Mouse (Mus musculus) liver, adult 2 months (tissue): ENCODE data around the gene Ccer2. TPM values are rescaled to one million over a fixed set of nuclear protein-coding genes. Genes with fewer than 3 reads are reported as not detected.

Experiments used
- DNase-seq: peaks from one replicate; pipeline ENCODE4 v3.0.0-alpha.2; 2011; ENCODE audit warnings: low read depth, low spot score; ENCODE audit errors: extremely low read depth
- H3K27ac ChIP-seq: fragments of 200-500 bp; replicated peaks from 2 replicates; pipeline ENCODE4 v1.5.1; 2012; ENCODE audit warnings: low read depth, mild to moderate bottlenecking, control low read depth, inconsistent platforms, low read length; ENCODE audit not compliant: insufficient read depth
- H3K27me3 ChIP-seq: fragments of 200-500 bp; 2 replicates; pipeline ENCODE4 v1.6.1; 2012; ENCODE audit warnings: mild to moderate bottlenecking, moderate library complexity, low read length, inconsistent platforms; ENCODE audit not compliant: control insufficient read depth, insufficient read depth
- H3K36me3 ChIP-seq: fragments of 200-500 bp; 2 replicates; pipeline ENCODE4 v1.6.1; 2012; ENCODE audit warnings: low read length, inconsistent platforms; ENCODE audit not compliant: control insufficient read depth, insufficient read depth
- H3K4me1 ChIP-seq: fragments of 200-500 bp; 2 replicates; pipeline ENCODE4 v1.6.1; 2011; ENCODE audit warnings: low read length; ENCODE audit not compliant: control insufficient read depth, insufficient read depth
- H3K4me3 ChIP-seq: fragments of 200-500 bp; 2 replicates; pipeline ENCODE4 v1.5.1; 2011; ENCODE audit warnings: low read depth, mild to moderate bottlenecking, control low read depth, low read length, moderate library complexity; ENCODE audit not compliant: insufficient read depth
- H3K79me2 ChIP-seq: fragments of 200-500 bp; 2 replicates; pipeline ENCODE4 v1.6.1; 2012; ENCODE audit warnings: inconsistent platforms, mild to moderate bottlenecking, low read length, moderate library complexity; ENCODE audit not compliant: control insufficient read depth, insufficient read depth
- H3K9ac ChIP-seq: fragments of 200-500 bp; 2 replicates; pipeline ENCODE4 v1.6.1; 2012; ENCODE audit warnings: low read depth, mild to moderate bottlenecking, control low read depth, inconsistent platforms, low read length
- CTCF ChIP-seq: fragments of 200-500 bp; IDR thresholded peaks from 2 replicates; pipeline ENCODE4 v1.5.1; 2011; ENCODE audit warnings: low read depth, low read length, control low read depth
- POLR2A ChIP-seq: fragments of 200-500 bp; IDR thresholded peaks from 2 replicates; pipeline ENCODE4 v1.6.1; 2011; ENCODE audit warnings: low read length, control low read depth; ENCODE audit not compliant: insufficient read depth; ENCODE audit errors: extremely low read depth
- WGBS: fragments of 180-500 bp; shearing (Covaris S2); methylation state at CpG from one replicate; pipeline ENCODE4 v1.1.7; 2018; 5-methylcytosine and 5-hydroxymethylcytosine counted together
- polyA plus RNA-seq: library from polyadenylated mRNA; depleted of rRNA; stranded (reverse); fragments of >200 nt; gene quantifications from 2 replicates; pipeline ENCODE4 v1.2.3, GENCODE M21; 2012
- total RNA-seq: library from RNA; depleted of rRNA; stranded (reverse); fragments of >200 nt; gene quantifications from 2 replicates; pipeline ENCODE4 v1.2.3, GENCODE M21; 2014

Gene Ccer2
- total and polyA plus RNA-seq, 2 experiments: not detected

DNA sequence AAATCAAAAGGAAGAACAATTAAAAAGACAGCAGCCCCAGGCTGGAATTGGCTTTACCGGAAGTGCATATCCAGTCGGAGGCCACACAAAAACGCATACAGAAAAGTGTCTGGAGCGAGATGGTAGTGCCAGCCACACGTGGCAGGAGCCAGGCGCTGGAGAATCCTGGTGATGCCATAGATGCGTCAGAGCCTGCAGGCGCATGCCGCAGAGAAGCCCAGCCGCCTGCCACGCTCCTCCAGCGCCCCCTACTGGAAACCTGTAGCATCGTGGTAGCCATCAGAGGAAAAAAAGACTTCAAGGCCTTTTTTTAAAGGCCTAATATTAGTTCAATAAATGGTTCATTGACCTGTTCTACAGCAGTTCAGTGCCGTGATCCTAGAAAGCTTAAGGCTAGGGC, 29.4 kb upstream of the Ccer2 start:
- 17% methylated on average over 14 of the region's 14 CpGs for WGBS
- no peaks in the 10 kb centered on the region for H3K79me2 ChIP-seq
- TF ChIP-seq POLR2A (no peak), CTCF (peak; percentile 85)
- no peak overlapping the region for H3K4me3 ChIP-seq
- no peak overlapping the region for H3K27ac ChIP-seq
- H3K36me3 ChIP-seq: no peaks in the 10 kb centered on the region
- no peak overlapping the region for H3K9ac ChIP-seq
- H3K27me3 ChIP-seq: no peaks in the 10 kb centered on the region
- peaks cover 2% of the 10 kb centered on the region; the same call in 1 of the 2 replicates for H3K4me1 ChIP-seq
- peak; percentile 29 for DNase-seq

DNA sequence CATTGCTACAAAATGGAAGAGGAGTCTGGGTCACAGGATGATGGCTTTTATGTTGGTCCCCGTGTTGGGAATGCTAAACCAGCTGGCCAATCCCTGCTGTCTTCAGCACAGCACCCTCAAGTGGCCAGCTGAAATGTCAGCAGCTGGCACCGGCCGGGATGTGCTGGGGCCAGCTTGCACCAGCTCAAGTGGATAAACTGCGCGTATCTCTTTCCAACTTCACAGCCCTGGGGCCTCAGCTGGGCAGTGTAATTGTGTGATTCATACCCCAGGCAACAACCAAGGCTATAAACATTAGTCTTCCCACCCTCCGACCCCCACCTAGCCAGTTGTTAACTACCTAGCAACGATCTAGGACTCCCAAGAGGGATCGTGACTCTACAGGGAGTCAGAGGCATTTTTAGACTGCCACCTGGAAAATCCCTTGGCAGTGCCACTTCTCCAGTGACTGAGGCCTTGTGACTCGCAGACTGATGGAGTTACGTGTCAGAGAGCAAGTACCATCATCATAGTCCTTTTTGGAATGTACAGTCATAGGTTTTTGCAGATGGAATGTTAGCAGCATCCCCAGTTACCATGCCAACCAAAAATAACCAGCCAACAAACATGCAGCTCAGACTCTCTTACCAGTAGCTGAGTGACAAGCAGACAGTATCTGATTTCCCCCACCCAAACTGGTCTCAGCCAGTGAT, 28.2 kb upstream of the Ccer2 start:
- peaks cover 2% of the 10 kb centered on the region; the same call in 1 of the 2 replicates for H3K4me1 ChIP-seq
- H3K27ac ChIP-seq: no peak overlapping the region
- 73% methylated on average over 10 of the region's 10 CpGs for WGBS
- no peak for DNase-seq
- no peaks in the 10 kb centered on the region for H3K79me2 ChIP-seq
- no peak overlapping the region for H3K4me3 ChIP-seq
- no peak for TF ChIP-seq POLR2A
- peak; percentile 32; the same call in 1 of the 2 replicates for TF ChIP-seq CTCF
- H3K27me3 ChIP-seq: no peaks in the 10 kb centered on the region
- H3K36me3 ChIP-seq: no peaks in the 10 kb centered on the region
- no peak overlapping the region for H3K9ac ChIP-seq

DNA sequence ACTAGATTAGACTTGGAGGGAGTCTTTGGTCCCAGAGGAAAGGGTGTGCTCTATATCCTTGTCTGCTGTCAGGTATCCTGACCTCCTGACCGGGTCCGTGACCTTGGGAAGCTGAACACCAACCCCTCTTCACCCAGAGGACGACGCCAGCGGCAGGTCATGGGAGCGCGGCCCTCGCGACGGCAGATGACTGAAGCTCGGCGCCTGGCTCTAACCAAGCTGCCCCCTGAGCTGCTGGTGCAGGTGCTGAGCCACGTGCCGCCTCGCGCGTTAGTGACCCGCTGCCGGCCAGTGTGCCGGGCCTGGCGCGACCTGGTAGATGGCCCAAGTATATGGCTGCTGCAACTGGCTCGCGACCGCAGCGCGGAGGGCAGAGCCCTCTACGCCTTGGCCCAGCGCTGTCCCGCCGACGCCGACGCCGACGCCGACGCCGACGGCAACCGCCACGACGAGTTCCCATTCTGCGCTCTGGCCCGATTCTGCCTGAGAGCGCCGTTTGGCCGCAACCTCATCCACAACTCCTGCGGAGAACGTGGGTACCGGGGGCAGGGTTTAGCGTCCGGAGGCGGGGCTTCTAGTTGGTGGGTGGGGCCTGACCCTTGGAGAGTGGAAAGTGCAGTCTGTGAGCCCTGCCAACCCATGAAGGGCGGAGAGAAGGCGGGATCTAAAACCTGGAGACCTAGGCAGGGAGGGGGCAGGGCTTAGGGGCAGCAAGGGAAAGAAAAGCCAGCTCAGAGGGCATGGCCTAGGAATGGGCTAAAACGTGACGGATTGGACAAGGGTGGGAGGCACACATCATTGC, 23.4 kb upstream of the Ccer2 start:
- peak; percentile 88 for DNase-seq
- Histone ChIP-seq H3K9ac (peak overlapping the region; percentile 47), H3K4me3 (peak overlapping the region; percentile 46), H3K27ac (no peak overlapping the region), H3K36me3 (no peaks in the 10 kb centered on the region), H3K4me1 (peaks cover 4% of the 10 kb centered on the region; the same call in 1 of the 2 replicates), H3K79me2 (no peaks in the 10 kb centered on the region), H3K27me3 (no peaks in the 10 kb centered on the region)
- TF ChIP-seq POLR2A: no peak
- TF ChIP-seq CTCF: no peak
- WGBS: 6% methylated on average over 58 of the region's 58 CpGs

DNA sequence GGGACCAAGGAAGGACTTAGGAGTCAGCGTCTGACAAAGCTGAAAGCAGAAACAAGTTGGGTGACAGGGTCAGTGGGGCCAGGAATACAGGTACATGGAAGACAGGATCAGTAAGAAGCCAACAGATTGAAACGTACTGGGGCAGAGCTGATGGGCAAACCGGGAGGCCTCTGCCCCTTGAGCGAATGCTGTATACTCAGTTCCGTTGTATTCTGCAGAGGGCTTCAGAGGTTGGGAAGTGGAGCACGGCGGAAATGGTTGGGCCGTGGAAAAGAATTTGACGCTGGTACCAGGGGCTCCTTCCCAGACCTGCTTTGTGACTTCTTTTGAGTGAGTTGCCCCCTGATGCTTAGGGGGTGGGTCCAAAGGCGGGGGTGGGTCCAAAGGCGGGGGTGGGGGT, 22.8 kb upstream of the Ccer2 start:
- no peaks in the 10 kb centered on the region for H3K27me3 ChIP-seq
- no peaks in the 10 kb centered on the region for H3K79me2 ChIP-seq
- peaks cover 4% of the 10 kb centered on the region; the same call in 1 of the 2 replicates for H3K4me1 ChIP-seq
- DNase-seq: no peak
- no peaks in the 10 kb centered on the region for H3K36me3 ChIP-seq
- peak overlapping the region; percentile 44 for H3K9ac ChIP-seq
- 34% methylated on average over 11 of the region's 11 CpGs for WGBS
- no peak overlapping the region for H3K27ac ChIP-seq
- TF ChIP-seq POLR2A (no peak), CTCF (no peak)
- no peak overlapping the region; the same call in 1 of the 2 replicates for H3K4me3 ChIP-seq

DNA sequence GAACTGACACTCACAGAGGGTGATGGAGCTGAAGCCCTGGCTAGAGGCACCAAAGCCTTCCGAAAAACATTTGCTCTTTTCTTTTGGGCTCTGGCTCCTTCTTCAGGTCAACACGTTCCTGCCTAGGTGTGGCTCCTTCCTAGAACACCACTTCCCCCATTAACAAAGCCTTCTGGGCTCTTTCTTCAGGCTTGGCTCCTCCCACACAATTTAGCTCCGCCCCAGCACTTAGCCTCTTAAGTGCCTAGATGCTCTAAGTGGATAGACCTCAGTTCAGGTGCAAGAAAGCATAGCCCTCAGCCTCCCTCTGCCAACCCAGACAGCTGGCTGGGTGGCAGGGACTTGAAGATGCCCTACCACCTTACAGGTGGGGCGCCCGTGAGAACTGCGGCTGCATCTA, 20.3 kb upstream of the Ccer2 start:
- H3K4me3 ChIP-seq: no peak overlapping the region
- no peak for DNase-seq
- no peaks in the 10 kb centered on the region for H3K79me2 ChIP-seq
- no peak for TF ChIP-seq CTCF
- no peak for TF ChIP-seq POLR2A
- 85% methylated on average over 6 of the region's 6 CpGs for WGBS
- no peaks in the 10 kb centered on the region for H3K36me3 ChIP-seq
- no peak overlapping the region for H3K9ac ChIP-seq
- H3K4me1 ChIP-seq: peaks cover 4% of the 10 kb centered on the region
- H3K27me3 ChIP-seq: no peaks in the 10 kb centered on the region
- no peak overlapping the region for H3K27ac ChIP-seq
